In genomic region chr4:131483958-131484605, GRCm38 (mm10) we compare ENCODE assay signal across 10 mouse cellular contexts.
DNase-seq lines count a peak whose midpoint lies in the region; ATAC-seq lines count a peak whose summit lies in the region.
"Had no signal": no experiment of that assay in that cellular context is flagged by ENCODE, and none has a peak within 500 bp of the region (broad histone marks: within the 10 kb centered on the region; RNA-seq: fewer than 3 reads in every experiment).

No protein-coding gene starts in this region.

- no peaks in the 10 kb centered on the region for H3K36me3 ChIP-seq in embryonic facial prominence, embryonic 13.5 days
- no peaks in the 10 kb centered on the region for H3K36me3 ChIP-seq in intestine, embryonic 15.5 days
- H3K36me3 ChIP-seq in neural tube, embryonic 15.5 days = no peaks in the 10 kb centered on the region

- peak; percentile 91 for DNase-seq in heart, adult 11 months
- DNase-seq in heart, adult 18-20 months = no peak
- DNase-seq in testis, postnatal 10 days (ENCODE audit: low spot score) = no peak
- no peak for DNase-seq in adrenal gland, postnatal 36 days
- DNase-seq: kidney, adult 8-10 months; lung, postnatal 14 days had no signal

- ATAC-seq in embryonic facial prominence, embryonic 13.5 days (ENCODE audit: insufficient number of reproducible peaks, insufficient read depth, low FRiP score, low TSS enrichment, low read depth) = no peak; the same call in 1 of the 2 replicates
- ATAC-seq in intestine, embryonic 15.5 days = peak; percentile 45
- ATAC-seq in neural tube, embryonic 15.5 days (ENCODE audit: low FRiP score) = 0 out of 2 replicates have a peak, but pooled peaks have one; percentile 11
- ATAC-seq in monocyte, adult 5-6 weeks (replicated peaks; ENCODE audit: insufficient number of reproducible peaks, low FRiP score, low TSS enrichment, poor library complexity, severe bottlenecking) = no peak

- 25% methylated on average over 15 of the region's 15 CpGs for WGBS in embryonic facial prominence, embryonic 13.5 days
- WGBS in intestine, embryonic 15.5 days = 20% methylated on average over 15 of the region's 15 CpGs
- WGBS in neural tube, embryonic 15.5 days = 33% methylated on average over 15 of the region's 15 CpGs

- H3K4me1 ChIP-seq in embryonic facial prominence, embryonic 13.5 days = peaks cover 94% of the 10 kb centered on the region
- peaks cover 22% of the 10 kb centered on the region for H3K4me1 ChIP-seq in intestine, embryonic 15.5 days (replicated peaks)
- peaks cover 61% of the 10 kb centered on the region for H3K4me1 ChIP-seq in neural tube, embryonic 15.5 days

- no peaks in the 10 kb centered on the region for H3K27me3 ChIP-seq in embryonic facial prominence, embryonic 13.5 days
- H3K27me3 ChIP-seq in intestine, embryonic 15.5 days (replicated peaks) = no peaks in the 10 kb centered on the region
- 0 out of 2 replicates have a peak, but pooled peaks cover 3% of the 10 kb centered on the region for H3K27me3 ChIP-seq in neural tube, embryonic 15.5 days (replicated peaks)

- peak overlapping the region; percentile 83 for H3K27ac ChIP-seq in embryonic facial prominence, embryonic 13.5 days
- H3K27ac ChIP-seq in intestine, embryonic 15.5 days = peak overlapping the region; percentile 67
- peak overlapping the region; percentile 45 for H3K27ac ChIP-seq in neural tube, embryonic 15.5 days (replicated peaks)

- H3K9me3 ChIP-seq in embryonic facial prominence, embryonic 13.5 days = no peaks in the 10 kb centered on the region
- H3K9me3 ChIP-seq in intestine, embryonic 15.5 days = no peaks in the 10 kb centered on the region
- no peaks in the 10 kb centered on the region for H3K9me3 ChIP-seq in neural tube, embryonic 15.5 days (replicated peaks)

- no peak overlapping the region for H3K9ac ChIP-seq in embryonic facial prominence, embryonic 13.5 days
- no peak overlapping the region for H3K9ac ChIP-seq in intestine, embryonic 15.5 days
- no peak overlapping the region for H3K9ac ChIP-seq in neural tube, embryonic 15.5 days (replicated peaks)

- peak overlapping the region; percentile 44 for H3K4me2 ChIP-seq in embryonic facial prominence, embryonic 13.5 days
- peak overlapping the region; percentile 24 for H3K4me2 ChIP-seq in intestine, embryonic 15.5 days (replicated peaks)
- 0 out of 2 replicates have a peak overlapping the region, but pooled peaks have one; percentile 9 for H3K4me2 ChIP-seq in neural tube, embryonic 15.5 days

- no peak overlapping the region for H3K4me3 ChIP-seq in embryonic facial prominence, embryonic 13.5 days
- no peak overlapping the region for H3K4me3 ChIP-seq in intestine, embryonic 15.5 days (replicated peaks)
- H3K4me3 ChIP-seq in neural tube, embryonic 15.5 days (replicated peaks) = no peak overlapping the region

Comparison
In these comparisons a context has a peak if more than half of its experiments do, and no peak if none do; other contexts are left out.
1. ATAC-seq: peak in intestine, embryonic 15.5 days (single experiment) and neural tube, embryonic 15.5 days (single experiment); none in embryonic facial prominence, embryonic 13.5 days (single experiment) and monocyte, adult 5-6 weeks (single experiment).
2. Peak in every context shown above with its lines, with median percentiles within 50 percentile points of each other: H3K27ac ChIP-seq and H3K4me2 ChIP-seq.